Mouse (Mus musculus) neural tube, embryonic 10.5 days (tissue): Measurements from ENCODE around the gene Zfp87.
A peak's percentile ranks its signal among the peaks of the same experiment; 100 is the strongest.

ENCODE experiments used
- DNase-seq: peaks from one replicate; pipeline ENCODE4 v3.0.0-alpha.2; 2017; ENCODE audit warnings: low spot score; ENCODE audit errors: extremely low spot score

The Zfp87 gene

DNA sequence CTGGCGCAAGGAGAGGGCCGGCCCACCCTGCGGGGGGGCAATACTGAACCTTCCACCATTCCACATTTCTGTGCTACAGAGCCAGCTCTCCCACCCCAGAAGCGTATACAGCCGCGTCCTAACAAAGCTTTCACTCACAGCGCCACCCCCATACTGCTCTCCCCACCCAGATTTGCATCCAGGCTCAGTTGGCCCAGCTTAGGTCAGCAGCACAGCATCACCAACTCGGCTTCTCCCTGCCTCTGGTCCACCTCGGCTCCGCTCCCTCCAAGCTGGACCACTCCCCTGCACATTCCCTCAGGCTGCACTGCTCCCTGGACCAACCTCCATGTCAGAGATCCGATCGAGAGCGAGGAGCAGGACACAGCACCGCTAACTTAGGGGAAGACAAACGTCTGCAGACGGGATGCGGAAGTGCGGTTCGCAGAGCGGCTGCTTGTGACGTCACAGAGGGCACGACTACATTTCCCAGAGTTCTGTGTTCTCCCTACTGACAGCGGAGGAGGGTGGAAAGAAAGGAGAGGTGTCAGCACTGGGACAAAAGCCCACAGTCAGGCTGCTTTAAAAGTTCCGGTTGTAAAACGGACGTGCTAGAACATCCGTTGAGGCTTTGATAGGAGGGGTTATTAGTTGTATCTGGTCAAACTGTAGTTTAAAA lies at the start of gene Zfp87, which contains the start of gene Gm26965:
Gene Zfp87 (minus strand): TSS at position 425 of the 658 bp plus-strand sequence.
Gene Gm26965 (minus strand): TSS at position 399 of the 658 bp plus-strand sequence.
- DNase-seq: peak; percentile 89

DNA sequence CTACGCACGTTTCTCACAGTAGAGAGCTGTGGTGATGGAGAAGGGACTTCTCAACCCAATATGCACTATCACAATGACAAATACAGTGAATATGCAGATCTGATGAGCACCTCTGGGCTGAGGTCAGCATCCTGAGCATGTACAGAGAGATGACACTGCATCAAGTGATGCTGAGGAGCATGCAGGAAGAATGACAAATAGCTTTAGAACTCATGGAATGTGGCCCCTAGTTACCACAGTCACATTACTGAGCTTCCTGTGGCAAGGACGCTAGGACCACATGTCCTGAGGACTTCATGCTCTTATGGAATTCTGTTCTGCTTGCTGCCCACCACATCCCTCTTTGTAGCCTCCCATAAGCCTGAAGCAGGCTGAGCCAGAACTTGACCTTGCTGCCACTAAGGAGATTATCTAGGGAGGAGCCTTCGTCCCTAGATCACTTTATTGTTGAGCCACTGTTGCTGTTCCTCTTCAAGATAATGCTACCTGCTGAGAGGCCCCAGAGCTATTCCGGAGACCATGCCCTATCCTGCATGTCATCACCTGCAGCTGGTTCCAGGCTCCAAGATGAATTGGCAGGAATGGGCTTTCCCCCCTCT lies 46.7 kb upstream of the Zfp87 start:
- no peak for DNase-seq

DNA sequence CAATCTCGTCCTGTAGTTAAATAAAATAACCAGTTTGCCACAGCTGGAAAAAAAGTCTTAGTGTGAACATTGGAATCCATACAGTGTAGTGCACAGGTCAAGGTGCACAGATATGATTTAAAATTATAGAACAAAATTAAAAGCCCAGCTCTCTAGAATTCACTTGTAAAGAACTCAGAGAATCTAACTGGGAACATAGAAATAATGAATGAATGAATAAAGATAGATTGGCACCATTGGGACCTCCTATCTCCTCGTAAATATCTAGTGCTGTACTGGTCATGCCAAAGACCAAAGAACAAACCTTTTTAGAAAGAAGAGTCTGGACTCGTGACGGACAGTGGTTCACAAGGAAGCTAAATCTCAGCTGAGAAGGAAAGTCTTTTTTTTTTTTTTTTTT lies 27.8 kb upstream of the Zfp87 start, which contains the start of gene Zfp748:
Gene Zfp748 (minus strand): TSS at position 101 of the 400 bp plus-strand sequence.
- DNase-seq: no peak

DNA sequence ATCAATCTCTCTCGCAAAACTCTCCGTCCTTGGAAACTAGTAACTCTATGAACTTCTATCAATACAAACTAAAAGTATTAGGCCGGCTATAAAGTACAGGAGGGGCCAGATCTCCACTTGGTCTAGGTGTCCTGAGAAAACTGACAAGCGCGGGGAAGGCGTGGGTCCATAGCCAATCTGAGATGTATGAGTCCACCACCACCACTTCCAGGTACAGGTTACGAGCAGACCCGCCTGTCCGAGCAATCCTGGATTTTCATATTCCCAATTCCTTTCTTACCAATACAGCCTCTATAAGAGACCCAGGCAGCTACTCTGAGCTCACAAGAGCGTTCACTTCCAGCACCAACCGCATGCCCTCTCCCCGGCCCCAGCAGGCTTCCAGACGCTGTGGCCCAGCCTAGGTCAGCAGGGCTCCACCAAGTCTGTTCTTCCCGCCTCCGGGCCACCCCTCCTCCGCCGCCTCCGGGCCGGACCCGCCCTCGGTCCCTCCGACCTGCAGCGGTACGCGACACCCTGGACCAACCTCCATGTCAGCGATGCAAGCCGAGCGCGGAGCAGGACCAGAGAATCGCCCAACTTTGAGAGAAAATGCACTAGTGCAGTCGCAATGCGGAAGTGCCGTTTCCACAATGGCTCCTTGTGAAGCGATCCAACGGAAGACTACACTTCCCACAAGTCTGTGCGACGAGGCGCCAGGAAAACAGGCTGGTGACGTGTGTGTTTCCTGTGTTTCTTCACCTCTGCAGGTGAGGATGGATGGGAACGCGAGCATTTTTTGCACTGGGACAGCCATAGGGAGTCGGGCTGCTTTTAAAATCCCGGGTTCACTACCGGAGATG lies 26.7 kb upstream of the Zfp87 start:
- DNase-seq: peak; percentile 87

DNA sequence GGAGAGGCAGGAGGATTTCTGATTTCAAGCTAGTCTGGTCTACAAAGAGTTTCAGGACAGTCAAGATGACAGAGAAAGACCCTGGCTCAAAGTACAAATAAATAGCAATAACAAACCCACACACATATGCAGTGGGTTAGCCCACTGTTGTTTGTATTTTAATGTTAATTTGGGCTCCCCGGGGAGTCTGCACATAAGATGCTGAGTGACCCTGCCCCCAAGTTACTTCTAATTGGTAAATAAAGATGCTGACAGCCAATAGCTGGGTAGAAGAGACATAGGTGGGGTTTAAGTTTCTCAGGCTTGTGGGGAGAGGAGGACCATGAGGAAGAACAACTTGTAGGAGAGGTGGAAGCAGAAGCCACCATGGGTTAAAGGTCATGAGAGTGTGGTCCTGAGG lies 20.0 kb upstream of the Zfp87 start:
- DNase-seq: no peak

DNA sequence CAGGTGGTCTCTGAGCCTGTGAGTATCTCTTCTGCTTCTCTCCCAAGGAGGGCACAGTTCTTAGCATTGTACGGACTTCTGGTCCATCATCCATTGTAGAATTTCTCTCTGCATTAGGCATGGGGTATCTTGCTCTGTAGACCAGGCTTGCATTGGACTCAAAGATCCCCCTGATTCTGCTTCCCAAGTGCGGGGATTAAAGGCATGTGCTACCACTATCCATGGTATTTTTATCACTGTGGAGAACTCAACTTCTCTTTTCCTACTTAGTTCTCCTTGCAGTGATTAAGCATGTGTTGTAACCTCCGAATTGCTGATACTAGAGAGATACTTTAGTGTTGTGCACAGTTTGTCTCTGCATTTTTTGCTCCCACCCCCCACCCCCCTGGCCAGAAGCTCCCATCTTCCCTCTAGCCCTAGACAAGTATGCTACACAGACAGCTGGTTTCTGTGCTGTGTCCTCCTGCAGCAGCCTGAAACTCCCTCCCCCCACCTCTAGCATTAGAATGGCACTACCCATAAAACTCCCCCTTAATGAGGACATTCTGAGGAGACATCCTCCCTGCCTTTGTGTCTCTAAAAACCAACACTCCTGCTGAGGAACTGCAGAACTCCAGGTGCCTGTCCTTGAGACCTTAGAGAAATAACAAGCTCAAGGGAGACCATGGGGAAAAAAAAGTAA lies 1.2 kb upstream of the Zfp87 start:
- no peak for DNase-seq

DNA sequence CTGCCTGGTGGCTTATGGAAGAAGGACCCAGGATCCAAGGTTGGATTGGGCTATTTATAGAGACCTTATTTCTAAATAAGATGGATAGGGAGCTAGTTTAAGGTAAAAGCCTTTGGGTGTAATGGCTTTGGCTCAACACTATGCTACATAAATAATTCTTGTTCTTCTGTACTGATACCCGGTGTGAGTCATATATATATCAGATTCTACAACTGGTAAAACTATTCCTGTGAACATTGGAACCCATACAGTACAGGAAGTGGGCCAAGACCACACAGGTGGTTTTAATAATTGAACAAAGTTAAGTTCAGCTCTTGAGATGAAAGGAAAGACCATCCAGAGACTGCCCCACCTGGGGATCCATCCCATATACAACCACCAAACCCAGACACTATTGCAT lies 25.1 kb downstream of the Zfp87 start:
- DNase-seq: no peak

DNA sequence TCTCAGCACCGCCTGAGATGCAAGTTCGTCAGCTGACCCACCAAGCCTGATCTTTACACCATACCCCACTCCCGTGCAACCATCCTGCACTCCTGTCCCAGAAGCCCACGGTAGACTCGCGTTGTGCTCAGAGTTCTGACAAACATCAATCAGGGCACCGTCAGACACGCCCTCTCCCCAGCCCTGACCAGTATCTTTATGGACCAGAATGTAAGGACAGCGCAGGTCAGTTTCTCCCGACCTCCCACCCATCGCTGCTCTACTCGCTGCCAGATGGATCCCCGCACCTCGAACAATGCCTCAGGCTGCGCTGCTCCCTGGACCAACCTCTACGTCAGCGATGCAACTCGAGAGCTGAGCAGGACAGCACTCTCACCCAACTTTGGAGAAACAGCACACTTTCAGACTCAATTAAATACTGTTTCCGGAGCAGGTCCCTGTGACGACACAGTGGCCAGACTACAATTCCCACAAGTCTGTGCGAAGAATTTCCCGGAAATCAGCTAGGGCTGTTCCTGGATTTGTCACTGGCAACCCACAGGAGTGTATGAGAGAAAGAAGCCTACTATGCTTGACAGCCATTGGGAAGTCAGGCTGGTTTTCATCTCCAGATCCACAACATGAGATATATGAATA lies 25.8 kb downstream of the Zfp87 start, which contains the start of gene Zfp58:
Gene Zfp58 (minus strand): TSS at position 472 of the 636 bp plus-strand sequence.
- peak; percentile 77 for DNase-seq

DNA sequence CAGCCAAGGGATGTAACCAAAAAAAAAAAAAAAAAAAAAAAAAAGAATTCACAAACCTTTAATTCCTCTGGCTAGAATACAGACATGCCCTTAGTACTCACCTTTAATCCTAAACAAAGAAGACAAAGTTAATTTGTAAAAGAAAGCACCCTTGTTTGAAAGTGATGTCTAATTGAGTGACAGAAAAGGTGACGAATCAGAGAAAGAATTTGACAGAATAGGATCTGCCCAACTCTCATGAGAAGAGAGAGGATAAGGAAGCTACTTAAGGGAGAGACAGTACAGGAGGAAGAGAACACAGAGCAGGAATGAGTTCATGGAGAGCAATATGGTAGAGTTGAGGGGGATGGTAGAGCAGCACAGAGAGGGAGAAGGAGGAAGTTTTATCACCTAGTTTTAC lies 30.3 kb downstream of the Zfp87 start:
- no peak for DNase-seq

DNA sequence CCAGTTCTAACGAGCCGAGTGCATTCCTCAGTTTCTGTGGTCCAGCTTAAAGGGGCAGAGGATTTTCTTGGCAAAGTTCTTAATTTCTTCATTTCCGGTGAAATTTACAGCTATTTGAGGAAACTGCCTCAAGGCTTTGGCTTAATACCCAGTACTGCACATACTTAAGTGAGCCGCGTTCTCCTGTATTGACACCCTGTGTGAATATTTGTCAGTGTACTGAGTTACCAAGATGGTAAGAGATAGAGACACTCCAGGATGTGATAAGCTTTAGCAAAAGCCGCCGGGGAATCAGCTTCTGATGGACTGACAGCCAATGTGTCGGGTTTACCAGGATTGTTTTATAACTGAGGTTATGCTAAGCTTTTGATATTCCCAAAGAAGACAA lies 41.6 kb downstream of the Zfp87 start:
- DNase-seq: peak; percentile 13

DNA sequence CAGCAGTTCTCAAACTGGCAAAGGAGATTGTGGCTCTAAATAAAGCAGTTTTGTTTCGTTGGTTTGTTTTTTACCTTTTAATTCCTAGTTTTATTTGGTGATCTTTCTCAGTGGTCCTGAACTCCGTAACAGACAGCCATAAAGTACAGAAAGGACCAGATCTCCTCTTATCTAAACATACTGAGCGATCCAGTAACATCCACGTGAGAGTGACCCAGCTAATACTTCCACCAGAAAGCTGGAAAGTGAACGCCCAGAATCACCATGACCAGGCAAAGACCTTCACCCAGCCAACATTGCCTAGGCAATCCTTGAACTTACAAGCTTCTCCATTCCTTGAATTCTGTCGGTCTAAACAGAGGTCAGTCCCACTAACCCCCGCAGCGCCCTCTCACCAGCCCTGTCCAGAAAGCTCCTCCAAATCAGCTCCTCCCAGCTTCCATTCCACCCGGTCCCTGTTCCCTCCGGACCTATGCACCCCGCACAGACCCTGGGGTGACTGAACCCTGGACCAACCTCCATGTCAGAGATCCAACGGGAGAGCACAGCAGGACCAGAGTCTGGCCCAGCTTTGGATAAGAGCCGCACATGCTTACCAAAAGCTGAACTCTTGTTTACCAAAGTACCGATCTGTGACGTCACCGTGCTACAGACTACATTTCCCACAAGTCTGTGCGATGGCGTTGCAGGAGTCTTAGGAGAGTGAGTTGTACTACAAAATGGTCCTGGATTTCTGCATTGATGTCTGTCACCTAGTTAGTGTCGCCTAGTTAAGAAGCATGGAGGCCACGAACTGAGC lies 42.2 kb downstream of the Zfp87 start, which contains the start of gene Zfp874b:
Gene Zfp874b (minus strand): TSS at position 634 of the 799 bp plus-strand sequence.
- peak; percentile 72 for DNase-seq

DNA sequence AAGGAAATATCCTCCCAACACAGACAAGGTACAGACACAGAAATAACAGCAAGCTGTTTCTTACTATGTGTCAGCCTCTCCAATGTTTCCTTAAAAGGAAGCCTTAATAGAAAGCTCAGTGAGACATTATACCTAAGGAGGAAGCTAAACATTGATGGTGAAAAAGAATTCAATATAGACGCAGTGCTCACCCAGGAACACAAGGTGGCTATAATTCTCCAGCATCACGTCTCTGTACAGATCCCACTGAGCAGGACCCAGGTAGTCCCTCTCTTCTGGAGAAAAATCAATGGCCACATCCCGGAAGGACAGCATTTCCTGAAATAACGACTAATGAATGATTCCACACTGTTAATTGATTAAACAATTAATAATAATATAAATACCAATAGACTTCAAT lies 44.4 kb downstream of the Zfp87 start:
- DNase-seq: no peak

DNA sequence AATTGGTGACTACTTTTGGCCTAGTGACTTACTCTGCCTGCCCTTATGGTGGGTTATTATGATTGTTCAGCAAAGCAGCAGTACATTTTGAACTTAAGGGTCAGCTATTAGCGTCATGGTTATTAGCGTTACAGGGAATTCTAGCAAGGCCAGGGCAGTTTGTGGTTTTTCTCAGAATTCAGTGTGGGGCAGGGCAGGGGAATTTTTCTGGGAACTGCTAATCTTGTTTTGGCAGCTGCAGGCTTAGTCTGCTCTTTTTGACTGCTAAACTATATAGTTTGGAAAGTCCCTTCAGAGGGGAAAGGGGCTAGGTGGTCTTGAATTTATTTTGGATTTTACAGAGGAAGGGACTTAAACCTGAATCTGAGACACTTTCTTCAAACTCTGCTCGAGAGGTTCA lies 56.7 kb downstream of the Zfp87 start:
- no peak for DNase-seq
